Mouse (Mus musculus): ENCODE measurements around the gene Sept1.

DNA sequence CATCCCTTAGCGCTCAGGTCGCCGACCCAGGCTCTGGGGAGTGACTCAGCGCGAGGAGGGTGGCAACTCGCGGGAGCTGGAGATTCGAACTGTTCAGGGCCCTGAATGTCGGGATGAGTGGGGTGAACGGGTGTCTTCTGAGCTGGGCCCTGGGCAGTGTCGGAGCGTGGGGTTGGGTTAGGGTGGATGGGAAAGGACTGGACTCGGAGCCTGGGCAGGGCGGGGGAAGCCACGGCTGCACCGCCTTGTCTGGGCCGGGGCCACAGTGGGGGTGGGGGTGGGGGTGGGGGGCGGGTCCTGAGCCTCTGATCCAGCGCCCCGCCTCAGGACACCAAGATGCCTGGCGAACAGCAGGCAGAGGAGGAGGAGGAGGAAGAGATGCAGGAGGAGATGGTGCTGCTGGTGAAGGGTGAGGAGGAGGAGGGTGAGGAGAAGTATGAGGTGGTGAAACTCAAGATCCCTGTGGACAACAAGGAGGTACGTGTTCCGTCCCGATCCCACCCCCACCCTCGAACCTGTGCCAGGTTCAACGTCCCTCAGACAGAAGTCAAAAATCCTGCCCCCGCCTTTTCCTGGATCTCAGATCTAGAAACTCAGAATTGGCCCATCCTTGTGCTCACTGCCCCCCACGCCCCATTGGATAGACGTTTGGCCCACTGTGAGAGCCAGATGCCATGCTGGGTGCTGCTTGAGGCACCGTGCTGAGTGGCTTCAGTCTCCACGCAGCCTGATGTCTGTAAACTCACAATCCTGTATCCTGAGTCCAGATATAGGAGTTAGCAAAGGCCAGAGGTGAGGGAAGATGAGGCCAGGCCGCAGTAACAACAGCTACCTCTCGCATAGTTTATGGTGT, 12.0 kb upstream of the Sept1 start:
- TF ChIP-seq CTCF (IDR thresholded peaks at IDR 0.05; ENCODE audit: control insufficient read depth, insufficient read depth, insufficient replicate concordance, low read depth, low read length), result no peak
- no peak for TF ChIP-seq POLR2A (IDR thresholded peaks at IDR 0.05; ENCODE audit: control insufficient read depth, low read depth, low read length)
